Mouse (Mus musculus) megakaryocyte, embryonic 14.5 days (primary cell): ENCODE measurements around the gene Cops9.

Experiments used
- FLI1 ChIP-seq: IDR thresholded peaks from 2 replicates; pipeline ENCODE4 v1.6.1; 2012; ENCODE audit warnings: low read length, inconsistent platforms, mixed read lengths
- GATA1 ChIP-seq: IDR thresholded peaks from 3 replicates; pipeline ENCODE4 v1.6.1; 2012; ENCODE audit warnings: mixed read lengths, low read length, inconsistent platforms, borderline replicate concordance

DNA sequence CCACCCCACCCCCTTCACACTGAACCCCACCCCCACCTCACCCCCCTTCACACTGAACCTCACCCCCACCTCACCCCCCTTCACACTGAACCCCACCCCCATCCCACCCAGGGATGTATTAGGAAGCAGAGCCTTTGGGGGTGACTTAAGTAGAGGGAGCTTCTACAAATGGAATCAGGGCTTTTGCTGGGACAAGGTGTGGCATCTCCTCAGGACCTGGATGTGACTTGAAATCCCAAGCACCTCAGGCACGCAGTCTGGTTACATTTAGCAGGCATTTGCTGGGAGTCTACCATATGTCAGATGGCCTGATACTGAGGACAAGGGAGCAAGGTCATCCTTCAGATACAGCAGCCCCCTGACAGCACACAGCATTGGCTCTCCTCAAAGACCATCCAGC lies 7.2 kb downstream of the Cops9 start:
- TF ChIP-seq GATA1 (no peak), FLI1 (no peak)
